Mouse (Mus musculus): ENCODE measurements at regions not wholly inside any gene's neighbourhood (a gene's known extent, or its start where the extent isn't known, plus 50 kb on each side); places are given as distances from the start of the nearest gene placed in this dataset.

- DNase-seq (ENCODE audit: low spot score in 2 of 2) = no peak
Measured at GRCm38 (mm10) chr12:27838384-27838783, 496.0 kb upstream of the Sox11 start.

DNA sequence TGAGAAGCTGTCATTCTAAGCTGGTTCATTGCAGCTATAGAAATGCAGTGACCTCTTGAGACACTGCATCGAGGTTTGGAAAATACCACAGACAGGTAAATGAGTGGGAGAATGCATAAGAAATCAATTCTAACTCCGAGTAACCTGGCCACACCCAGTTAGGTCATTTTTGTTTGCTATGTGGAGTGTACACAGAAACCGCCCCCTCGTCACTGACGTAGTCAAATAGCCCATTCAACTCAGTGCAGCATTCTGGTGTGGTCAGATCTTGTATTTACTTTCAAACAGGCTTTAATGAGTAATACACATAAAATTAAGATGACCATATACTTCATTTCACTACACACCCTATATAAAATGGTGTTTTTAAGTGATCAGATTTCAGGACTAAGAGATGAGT lies 483.8 kb upstream of the Sox11 start:
- DNase-seq (ENCODE audit: low spot score in 2 of 2) = no peak

DNA sequence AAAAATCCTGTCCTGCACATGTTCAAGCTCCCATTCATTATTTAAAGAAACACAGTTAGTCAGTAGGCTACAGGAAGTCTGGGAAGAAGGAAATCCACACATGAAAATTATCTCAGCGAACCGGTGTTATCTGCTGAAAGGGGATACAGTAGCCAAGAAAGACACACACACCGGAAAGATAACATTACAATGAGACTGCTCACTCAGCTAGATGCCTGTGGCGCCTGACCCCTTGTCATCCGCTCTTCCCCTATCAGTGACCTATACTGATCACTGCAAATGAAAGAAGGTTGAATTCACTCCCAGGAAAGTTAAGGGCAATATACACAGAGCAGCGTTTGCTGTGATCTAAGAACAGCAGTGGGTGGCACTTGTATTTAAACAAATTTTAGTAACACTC lies 481.0 kb upstream of the Sox11 start:
- DNase-seq (ENCODE audit: low spot score in 2 of 2) = no peak

DNA sequence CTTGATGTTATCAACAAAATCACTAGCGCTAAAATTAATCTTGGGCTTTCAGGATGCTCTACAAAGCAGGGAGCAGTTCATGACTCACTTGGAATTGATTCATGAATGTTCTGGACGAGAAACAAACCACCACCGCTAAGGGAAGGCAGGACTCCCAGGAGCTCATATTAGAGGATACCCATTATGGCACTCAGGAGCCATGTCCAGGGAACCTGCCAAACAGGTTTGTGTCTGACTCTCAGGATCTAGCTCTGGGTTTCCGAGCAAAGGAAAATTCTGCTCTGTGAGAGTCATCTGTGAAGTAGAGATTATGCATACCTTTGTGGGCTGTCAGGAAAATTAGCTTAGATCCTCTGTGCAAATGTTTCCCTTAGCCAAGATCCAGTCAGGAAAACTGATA lies 454.3 kb upstream of the Sox11 start:
- DNase-seq (ENCODE audit: low spot score in 2 of 2) = no peak

DNA sequence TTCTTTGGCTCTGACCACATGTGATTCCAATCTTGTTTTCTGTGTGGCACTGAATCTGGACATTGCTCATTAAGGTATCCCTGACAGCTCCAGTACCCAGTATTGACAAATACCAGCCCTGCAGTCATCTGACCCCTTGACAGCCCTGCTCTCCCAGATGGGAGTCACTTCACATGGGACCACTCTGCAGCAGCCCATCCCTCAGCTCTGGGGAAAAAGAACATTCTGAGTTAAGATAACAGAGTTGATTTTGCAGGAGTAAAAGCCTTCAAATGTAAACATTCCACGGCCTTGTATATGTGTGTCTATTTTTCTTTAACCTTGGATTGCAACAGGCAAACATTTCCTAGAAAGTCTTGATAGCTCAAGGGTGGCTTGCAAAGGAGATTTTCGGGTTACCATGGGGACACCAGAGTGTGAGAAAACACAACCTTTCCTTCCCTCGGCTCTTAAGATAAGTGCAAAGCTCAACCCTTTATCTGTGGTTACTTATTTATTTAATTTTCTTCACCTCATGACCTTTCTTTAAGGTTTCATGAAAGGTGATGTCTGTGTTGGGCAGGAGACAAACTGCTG lies 444.4 kb upstream of the Sox11 start:
- no peak for DNase-seq (ENCODE audit: low spot score in 2 of 2)

GRCm38 (mm10) chr12:27780801-27781200 lies 438.4 kb upstream of the Sox11 start:
- DNase-seq (ENCODE audit: low spot score in 2 of 2) = no peak

DNA sequence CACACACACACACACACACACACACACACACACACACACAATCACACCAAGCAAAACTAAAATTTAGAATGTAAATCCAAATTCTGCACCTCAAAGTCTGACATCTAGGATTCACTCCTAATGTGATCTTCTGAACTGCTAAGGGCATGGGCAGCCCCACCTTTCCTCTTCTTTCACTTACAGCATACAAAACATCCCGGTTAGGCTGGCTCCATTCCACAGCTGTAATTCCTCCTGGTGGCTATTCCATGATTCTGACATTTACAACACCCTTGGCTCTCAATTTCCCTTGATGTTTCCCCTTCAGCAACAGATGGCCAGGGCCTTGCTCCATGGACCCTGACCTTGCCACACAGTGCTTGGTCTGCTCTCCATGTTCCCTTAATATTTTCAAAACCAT lies 423.6 kb upstream of the Sox11 start:
- no peak for DNase-seq (ENCODE audit: low spot score in 2 of 2)

GRCm38 (mm10) chr12:27759016-27759415 lies 416.6 kb upstream of the Sox11 start:
- no peak for DNase-seq (ENCODE audit: low spot score in 2 of 2)

- DNase-seq (ENCODE audit: low spot score in 2 of 2) = no peak
Measured at GRCm38 (mm10) chr12:27757641-27758040, 415.3 kb upstream of the Sox11 start.

DNA sequence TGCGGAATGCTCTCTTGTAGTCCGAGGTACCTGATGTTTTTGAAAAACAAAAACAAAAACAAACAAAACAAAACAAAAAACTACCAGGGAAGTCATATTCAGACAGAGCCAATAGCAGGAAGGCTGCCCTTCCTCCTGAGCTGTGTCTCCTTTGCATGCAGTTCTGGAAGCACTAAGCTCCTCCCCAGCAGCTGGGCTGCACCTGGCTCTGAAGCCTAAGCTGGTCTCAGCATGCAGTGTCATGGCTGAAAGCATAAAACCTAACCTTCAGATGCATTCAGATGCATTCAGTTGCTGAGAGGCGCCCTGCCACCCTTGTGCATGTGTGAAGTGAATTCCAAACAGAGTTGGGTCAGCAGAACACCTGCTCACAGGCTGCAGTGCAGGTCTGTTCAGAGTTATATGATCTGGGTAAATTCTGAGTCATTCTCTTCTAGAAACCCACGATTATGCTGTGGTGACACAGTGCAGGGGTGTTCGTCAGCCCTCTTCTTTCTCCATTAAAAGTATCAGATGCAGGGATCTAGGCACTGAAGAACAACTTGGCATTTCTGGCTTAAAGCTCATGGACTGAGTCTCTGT lies 382.3 kb upstream of the Sox11 start:
- no peak for DNase-seq (ENCODE audit: low spot score in 2 of 2)

- no peak for DNase-seq (ENCODE audit: low spot score in 2 of 2)
Measured at GRCm38 (mm10) chr12:27680459-27680858, 338.1 kb upstream of the Sox11 start.

DNA sequence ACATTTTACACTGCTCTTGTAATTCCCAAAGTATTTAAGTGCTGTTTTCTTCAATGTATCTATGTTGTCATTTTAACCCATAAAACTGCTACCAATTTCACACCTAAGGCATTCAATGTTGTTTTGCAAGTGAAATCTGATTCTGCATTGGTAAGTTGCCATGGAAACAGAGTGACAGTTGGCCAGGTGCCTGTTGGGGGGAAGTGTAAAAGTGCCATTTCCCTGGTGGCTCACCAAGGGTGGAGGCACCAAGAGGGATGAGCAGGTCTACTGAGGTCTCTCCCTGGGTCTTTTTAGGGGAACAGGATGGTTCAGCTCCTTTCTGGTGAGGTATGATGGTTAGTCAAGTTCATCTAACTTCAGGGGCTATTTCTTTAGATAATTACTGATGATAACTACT lies 331.0 kb upstream of the Sox11 start:
- DNase-seq (ENCODE audit: low spot score in 2 of 2) = no peak

DNA sequence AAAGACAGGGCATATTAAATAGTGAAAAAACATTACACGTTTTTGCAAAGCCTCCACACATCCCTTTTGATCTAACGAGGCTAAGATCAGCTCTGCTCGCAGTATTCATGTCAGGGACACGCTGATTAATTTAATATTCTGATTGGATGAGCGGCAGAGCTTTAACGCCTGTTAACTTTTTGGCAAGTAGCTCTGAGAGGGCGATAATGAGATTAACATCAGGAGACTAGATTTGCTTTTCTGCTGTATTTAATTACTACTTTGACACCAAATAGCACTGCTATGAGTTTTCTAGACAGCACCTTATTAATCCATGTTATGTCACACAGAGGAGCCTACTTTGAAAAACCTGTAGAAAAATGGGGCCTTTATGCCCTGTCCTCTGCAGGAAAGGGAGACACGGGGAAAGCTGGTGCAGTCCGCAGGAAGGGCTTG lies 328.3 kb upstream of the Sox11 start:
- DNase-seq (ENCODE audit: low spot score in 2 of 2) = no peak

GRCm38 (mm10) chr12:27670190-27670589 lies 327.8 kb upstream of the Sox11 start:
- DNase-seq (ENCODE audit: low spot score in 2 of 2) = no peak

- no peak for DNase-seq (ENCODE audit: low spot score in 2 of 2)
Measured at GRCm38 (mm10) chr12:27669542-27669941, 327.2 kb upstream of the Sox11 start.

- no peak for DNase-seq (ENCODE audit: low spot score in 2 of 2)
Measured at GRCm38 (mm10) chr12:27666456-27666855, 324.1 kb upstream of the Sox11 start.

GRCm38 (mm10) chr12:27663126-27663525 lies 320.8 kb upstream of the Sox11 start:
- no peak for DNase-seq (ENCODE audit: low spot score in 2 of 2)

GRCm38 (mm10) chr12:27662723-27663122 lies 320.3 kb upstream of the Sox11 start:
- no peak for DNase-seq (ENCODE audit: low spot score in 2 of 2)

DNA sequence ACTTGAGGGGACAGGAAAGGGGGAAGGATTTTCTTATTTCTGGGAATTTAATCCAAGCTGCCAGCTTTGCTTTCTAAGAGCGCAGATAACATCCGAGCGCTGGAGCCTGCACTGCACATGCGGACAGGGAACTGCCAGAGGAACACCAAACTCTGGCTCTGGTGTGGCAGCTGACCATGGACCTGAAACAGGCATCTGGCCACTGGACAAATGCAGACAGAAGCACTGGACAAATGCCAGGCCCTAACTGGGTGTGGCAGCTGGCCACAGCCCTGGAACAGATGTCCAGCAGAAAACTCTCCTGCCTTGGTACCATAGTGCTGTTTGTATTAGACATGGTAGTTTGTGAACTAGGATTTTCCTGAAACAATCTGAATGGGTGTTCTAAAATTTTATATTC lies 315.2 kb upstream of the Sox11 start:
- DNase-seq (ENCODE audit: low spot score in 2 of 2) = no peak

GRCm38 (mm10) chr12:27653541-27653940 lies 311.2 kb upstream of the Sox11 start:
- no peak for DNase-seq (ENCODE audit: low spot score in 2 of 2)

DNA sequence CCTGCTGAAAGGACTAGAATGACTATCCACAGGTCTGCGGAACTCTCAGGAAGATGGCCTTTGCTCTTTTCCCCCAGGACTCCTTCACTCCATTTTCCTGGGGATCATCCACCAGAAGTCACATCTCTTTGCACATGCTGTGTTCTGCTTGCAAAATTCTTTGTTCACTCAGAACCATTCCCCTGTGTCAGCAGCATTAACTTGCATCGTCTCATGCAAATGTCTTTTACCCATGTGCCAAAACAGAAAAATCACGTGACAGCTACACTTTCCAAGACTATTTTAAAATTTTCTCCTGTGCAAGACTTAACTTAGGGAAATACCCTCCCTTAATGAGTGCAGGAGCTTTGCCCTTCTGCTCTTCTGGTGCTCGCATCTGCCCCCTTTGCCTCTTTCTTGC lies 306.2 kb upstream of the Sox11 start:
- no peak for DNase-seq (ENCODE audit: low spot score in 2 of 2)

- DNase-seq (ENCODE audit: low spot score in 2 of 2) = no peak
Measured at GRCm38 (mm10) chr12:27646497-27647307, 304.3 kb upstream of the Sox11 start.

GRCm38 (mm10) chr12:27619616-27620015 lies 277.2 kb upstream of the Sox11 start:
- DNase-seq (ENCODE audit: low spot score in 2 of 2) = no peak

All from frontal cortex, postnatal 14 days (tissue).